Mouse (Mus musculus) limb, embryonic 15.5 days (tissue): ENCODE measurements at regions not wholly inside any gene's neighbourhood (a gene's known extent, or its start where the extent isn't known, plus 50 kb on each side); places are given as distances from the start of the nearest gene placed in this dataset.

ENCODE experiments used
- ATAC-seq: fragments of 200-750 bp; cut with Nextera tagmentation; 2 replicates; pipeline ENCODE4 v1.8.0; 2017; ENCODE audit warnings: low read depth, moderate TSS enrichment; ENCODE audit not compliant: insufficient number of reproducible peaks, low FRiP score, low TSS enrichment
- H3K27ac ChIP-seq: fragments of 300-500 bp; sonication (generic); 2 replicates; pipeline ENCODE4 v1.5.1; 2015; ENCODE audit warnings: moderate library complexity, mild to moderate bottlenecking, inconsistent platforms
- H3K27me3 ChIP-seq: fragments of 300-500 bp; sonication (generic); 2 replicates; pipeline ENCODE4 v1.6.1; 2015; ENCODE audit warnings: inconsistent platforms
- H3K36me3 ChIP-seq: fragments of 300-500 bp; sonication (generic); 2 replicates; pipeline ENCODE4 v1.6.1; 2015; ENCODE audit warnings: inconsistent platforms
- H3K4me1 ChIP-seq: fragments of 300-500 bp; sonication (generic); 2 replicates; pipeline ENCODE4 v1.6.1; 2015; ENCODE audit warnings: inconsistent platforms
- H3K4me2 ChIP-seq: fragments of 300-500 bp; sonication (generic); 2 replicates; pipeline ENCODE4 v1.6.1; 2015; ENCODE audit warnings: mild to moderate bottlenecking, inconsistent platforms
- H3K4me3 ChIP-seq: fragments of 300-500 bp; sonication (generic); 2 replicates; pipeline ENCODE4 v1.5.1; 2015; ENCODE audit warnings: mild to moderate bottlenecking, inconsistent platforms
- H3K9ac ChIP-seq: fragments of 300-500 bp; sonication (generic); 2 replicates; pipeline ENCODE4 v1.6.1; 2015; ENCODE audit warnings: inconsistent platforms
- H3K9me3 ChIP-seq: fragments of 300-500 bp; sonication (generic); 2 replicates; pipeline ENCODE4 v1.6.1; 2016; ENCODE audit warnings: inconsistent platforms
- WGBS: fragments of 180-500 bp; shearing (Covaris S2); methylation state at CpG from one replicate; pipeline ENCODE4 v1.1.7; 2015; 5-methylcytosine and 5-hydroxymethylcytosine counted together

GRCm38 (mm10) chr11:57933065-57933464 is 75.8 kb upstream of the Larp1 start:
- Histone ChIP-seq H3K9me3 (no peaks in the 10 kb centered on the region), H3K4me3 (no peak overlapping the region), H3K27ac (no peak overlapping the region), H3K4me2 (no peak overlapping the region), H3K9ac (no peak overlapping the region), H3K4me1 (peaks cover 10% of the 10 kb centered on the region), H3K27me3 (peaks cover 3% of the 10 kb centered on the region; the same call in 1 of the 2 replicates), H3K36me3 (no peaks in the 10 kb centered on the region)
- 22% methylated on average over 5 of the region's 5 CpGs for WGBS
- no peak for ATAC-seq

- H3K4me1 ChIP-seq: peaks cover 8% of the 10 kb centered on the region
- H3K4me3 ChIP-seq: no peak overlapping the region
- peak; percentile 17; the same call in 1 of the 2 replicates for ATAC-seq
- H3K36me3 ChIP-seq: no peaks in the 10 kb centered on the region
- H3K4me2 ChIP-seq: 0 out of 2 replicates have a peak overlapping the region, but pooled peaks have one; percentile 10
- WGBS: 3% methylated on average over 18 of the region's 18 CpGs
- H3K27me3 ChIP-seq: peaks cover 3% of the 10 kb centered on the region; the same call in 1 of the 2 replicates
- no peak overlapping the region for H3K27ac ChIP-seq
- no peaks in the 10 kb centered on the region for H3K9me3 ChIP-seq
- H3K9ac ChIP-seq: no peak overlapping the region
These were observed 79.4 kb upstream of the Larp1 start for GRCm38 (mm10) chr11:57929506-57929905.

- no peak for ATAC-seq
- Histone ChIP-seq H3K4me1 (peaks cover 7% of the 10 kb centered on the region), H3K27me3 (no peaks in the 10 kb centered on the region), H3K27ac (no peak overlapping the region), H3K9ac (no peak overlapping the region), H3K4me3 (no peak overlapping the region), H3K4me2 (no peak overlapping the region), H3K9me3 (no peaks in the 10 kb centered on the region), H3K36me3 (no peaks in the 10 kb centered on the region)
- WGBS: 81% methylated on average over 2 of the region's 2 CpGs
These were observed 87.6 kb upstream of the Hand1 start for GRCm38 (mm10) chr11:57920263-57920662.

GRCm38 (mm10) chr11:57918447-57919059 is 85.9 kb upstream of the Hand1 start:
- Histone ChIP-seq H3K9me3 (no peaks in the 10 kb centered on the region), H3K36me3 (no peaks in the 10 kb centered on the region), H3K9ac (no peak overlapping the region), H3K4me3 (no peak overlapping the region), H3K4me2 (no peak overlapping the region), H3K27ac (no peak overlapping the region), H3K27me3 (no peaks in the 10 kb centered on the region), H3K4me1 (peaks cover 7% of the 10 kb centered on the region)
- ATAC-seq: no peak
- WGBS: 71% methylated on average over 18 of the region's 18 CpGs

- no peak for ATAC-seq
- Histone ChIP-seq H3K9me3 (no peaks in the 10 kb centered on the region), H3K4me3 (no peak overlapping the region), H3K27ac (no peak overlapping the region), H3K9ac (no peak overlapping the region), H3K4me1 (peaks cover 11% of the 10 kb centered on the region), H3K4me2 (no peak overlapping the region), H3K36me3 (no peaks in the 10 kb centered on the region), H3K27me3 (no peaks in the 10 kb centered on the region)
- 77% methylated on average over 5 of the region's 5 CpGs for WGBS
These were observed 85.4 kb upstream of the Hand1 start for GRCm38 (mm10) chr11:57917974-57918373.

GRCm38 (mm10) chr11:57916016-57916415 is 83.4 kb upstream of the Hand1 start:
- H3K27me3 ChIP-seq: no peaks in the 10 kb centered on the region
- H3K36me3 ChIP-seq: no peaks in the 10 kb centered on the region
- WGBS: 19% methylated on average over 6 of the region's 6 CpGs
- H3K4me2 ChIP-seq: no peak overlapping the region
- no peak for ATAC-seq
- H3K9me3 ChIP-seq: no peaks in the 10 kb centered on the region
- no peak overlapping the region for H3K4me3 ChIP-seq
- no peak overlapping the region for H3K9ac ChIP-seq
- H3K27ac ChIP-seq: no peak overlapping the region
- peaks cover 12% of the 10 kb centered on the region for H3K4me1 ChIP-seq

- Histone ChIP-seq H3K4me3 (no peak overlapping the region), H3K36me3 (no peaks in the 10 kb centered on the region), H3K9me3 (no peaks in the 10 kb centered on the region), H3K9ac (no peak overlapping the region), H3K4me1 (peaks cover 12% of the 10 kb centered on the region), H3K4me2 (no peak overlapping the region), H3K27ac (peak overlapping the region; percentile 12; the same call in 1 of the 2 replicates), H3K27me3 (no peaks in the 10 kb centered on the region)
- ATAC-seq: no peak
- 73% methylated on average over 3 of the region's 3 CpGs for WGBS
These were observed 81.4 kb upstream of the Hand1 start for GRCm38 (mm10) chr11:57913801-57914560.

- no peak for ATAC-seq
- Histone ChIP-seq H3K4me2 (no peak overlapping the region), H3K36me3 (no peaks in the 10 kb centered on the region), H3K9ac (no peak overlapping the region), H3K9me3 (no peaks in the 10 kb centered on the region), H3K4me1 (peaks cover 12% of the 10 kb centered on the region), H3K27me3 (no peaks in the 10 kb centered on the region), H3K27ac (peak overlapping the region; percentile 12; the same call in 1 of the 2 replicates), H3K4me3 (no peak overlapping the region)
- 53% methylated on average over 14 of the region's 14 CpGs for WGBS
These were observed 80.5 kb upstream of the Hand1 start for GRCm38 (mm10) chr11:57913020-57913699.

- 28% methylated on average over 10 of the region's 10 CpGs for WGBS
- no peak overlapping the region for H3K4me3 ChIP-seq
- H3K4me1 ChIP-seq: peaks cover 12% of the 10 kb centered on the region
- H3K9ac ChIP-seq: no peak overlapping the region
- no peaks in the 10 kb centered on the region for H3K27me3 ChIP-seq
- H3K27ac ChIP-seq: no peak overlapping the region
- no peaks in the 10 kb centered on the region for H3K9me3 ChIP-seq
- H3K4me2 ChIP-seq: no peak overlapping the region
- no peaks in the 10 kb centered on the region for H3K36me3 ChIP-seq
- ATAC-seq: no peak
These were observed 79.2 kb upstream of the Hand1 start for GRCm38 (mm10) chr11:57911698-57912283.

GRCm38 (mm10) chr11:57904216-57904615 is 71.6 kb upstream of the Hand1 start:
- H3K4me1 ChIP-seq: no peaks in the 10 kb centered on the region; the same call in 1 of the 2 replicates
- WGBS: 10% methylated on average over 9 of the region's 9 CpGs
- no peak for ATAC-seq
- H3K36me3 ChIP-seq: no peaks in the 10 kb centered on the region
- H3K9me3 ChIP-seq: no peaks in the 10 kb centered on the region
- no peak overlapping the region for H3K9ac ChIP-seq
- H3K4me3 ChIP-seq: no peak overlapping the region
- no peak overlapping the region for H3K4me2 ChIP-seq
- H3K27ac ChIP-seq: no peak overlapping the region
- no peaks in the 10 kb centered on the region for H3K27me3 ChIP-seq

GRCm38 (mm10) chr11:57899335-57899734 is 66.7 kb upstream of the Hand1 start:
- no peaks in the 10 kb centered on the region for H3K27me3 ChIP-seq
- no peak for ATAC-seq
- 39% methylated on average over 4 of the region's 4 CpGs for WGBS

More at GRCm38 (mm10) chr11:57899335-57899734, 66.7 kb upstream of the Hand1 start:
- H3K9ac ChIP-seq: no peak overlapping the region
- H3K4me3 ChIP-seq: no peak overlapping the region
- no peak overlapping the region for H3K4me2 ChIP-seq
- no peaks in the 10 kb centered on the region for H3K9me3 ChIP-seq
- H3K27ac ChIP-seq: no peak overlapping the region
- H3K36me3 ChIP-seq: no peaks in the 10 kb centered on the region
- H3K4me1 ChIP-seq: peaks cover 3% of the 10 kb centered on the region; the same call in 1 of the 2 replicates
